Mouse (Mus musculus): ENCODE data around the gene Arhgap15.

Arhgap15 gene

GRCm38 (mm10) chr2:44352885-44353284 is 604.3 kb downstream of the Arhgap15 start:
- no peak for DNase-seq (ENCODE audit: low read depth, low spot score)

- DNase-seq (ENCODE audit: low read depth, low spot score), result no peak
These were observed 605.0 kb downstream of the Arhgap15 start for GRCm38 (mm10) chr2:44353594-44353993.

GRCm38 (mm10) chr2:44354786-44355185 is 606.2 kb downstream of the Arhgap15 start:
- no peak for DNase-seq (ENCODE audit: low read depth, low spot score)

- DNase-seq (ENCODE audit: low read depth, low spot score), result no peak
These were observed 606.7 kb downstream of the Arhgap15 start for GRCm38 (mm10) chr2:44355316-44355715.

GRCm38 (mm10) chr2:44356248-44356886 is 607.7 kb downstream of the Arhgap15 start:
- DNase-seq (ENCODE audit: low read depth, low spot score), result no peak

- DNase-seq (ENCODE audit: low read depth, low spot score), result no peak
These were observed 608.2 kb downstream of the Arhgap15 start for GRCm38 (mm10) chr2:44356887-44357251.

- DNase-seq (ENCODE audit: low read depth, low spot score), result no peak
These were observed 631.6 kb downstream of the Arhgap15 start for GRCm38 (mm10) chr2:44380225-44380624.

GRCm38 (mm10) chr2:44384541-44384940 is 635.9 kb downstream of the Arhgap15 start:
- DNase-seq (ENCODE audit: low read depth, low spot score), result no peak

- no peak for DNase-seq (ENCODE audit: low read depth, low spot score)
These were observed 640.9 kb downstream of the Arhgap15 start for GRCm38 (mm10) chr2:44389556-44389955.

GRCm38 (mm10) chr2:44393789-44394188 is 645.2 kb downstream of the Arhgap15 start:
- DNase-seq (ENCODE audit: low read depth, low spot score), result no peak

- DNase-seq (ENCODE audit: low read depth, low spot score), result no peak
These were observed 646.4 kb downstream of the Arhgap15 start for GRCm38 (mm10) chr2:44394956-44395501.

- no peak for DNase-seq (ENCODE audit: low read depth, low spot score)
These were observed 647.0 kb downstream of the Arhgap15 start for GRCm38 (mm10) chr2:44395577-44395976.

GRCm38 (mm10) chr2:44397209-44397608 is 648.6 kb downstream of the Arhgap15 start:
- DNase-seq (ENCODE audit: low read depth, low spot score), result no peak

GRCm38 (mm10) chr2:44397735-44398337 is 649.2 kb downstream of the Arhgap15 start:
- no peak for DNase-seq (ENCODE audit: low read depth, low spot score)

GRCm38 (mm10) chr2:44399191-44399926 is 650.7 kb downstream of the Arhgap15 start:
- no peak for DNase-seq (ENCODE audit: low read depth, low spot score)

- no peak for DNase-seq (ENCODE audit: low read depth, low spot score)
These were observed 653.2 kb downstream of the Arhgap15 start for GRCm38 (mm10) chr2:44401704-44402422.

- DNase-seq (ENCODE audit: low read depth, low spot score), result peak; percentile 49
These were observed 663.0 kb downstream of the Arhgap15 start for GRCm38 (mm10) chr2:44411660-44412059.

- DNase-seq (ENCODE audit: low read depth, low spot score), result no peak
These were observed 667.7 kb downstream of the Arhgap15 start for GRCm38 (mm10) chr2:44416331-44416730.

- DNase-seq (ENCODE audit: low read depth, low spot score), result no peak
These were observed 671.1 kb downstream of the Arhgap15 start for GRCm38 (mm10) chr2:44419547-44420225.

GRCm38 (mm10) chr2:44430521-44430920 is 681.9 kb downstream of the Arhgap15 start:
- DNase-seq (ENCODE audit: low read depth, low spot score), result no peak

- peak; percentile 76 for DNase-seq (ENCODE audit: low read depth, low spot score)
These were observed 688.0 kb downstream of the Arhgap15 start for GRCm38 (mm10) chr2:44436652-44437051.
